Mouse (Mus musculus) thymus, adult 2 months (tissue): ENCODE results near the gene Saxo2. TPM values are rescaled to one million over a fixed set of nuclear protein-coding genes. Genes with fewer than 3 reads are reported as not detected.

Experiments used
- DNase-seq: peaks from one replicate; pipeline ENCODE4 v3.0.0; 2021
- H3K27ac ChIP-seq: fragments of 200-500 bp; 2 replicates; pipeline ENCODE4 v1.5.1; 2012; ENCODE audit warnings: low read length, control low read depth; ENCODE audit not compliant: control insufficient read depth, insufficient read depth
- H3K27me3 ChIP-seq: fragments of 200-500 bp; 2 replicates; pipeline ENCODE4 v1.6.1; 2012; ENCODE audit warnings: mild to moderate bottlenecking, low read length, moderate library complexity, mixed read lengths; ENCODE audit not compliant: control insufficient read depth, insufficient read depth
- H3K36me3 ChIP-seq: fragments of 200-500 bp; 2 replicates; pipeline ENCODE4 v1.6.1; 2012; ENCODE audit warnings: mild to moderate bottlenecking, low read length, moderate library complexity; ENCODE audit not compliant: control insufficient read depth, insufficient read depth
- H3K4me1 ChIP-seq: fragments of 200-500 bp; replicated peaks from 2 replicates; pipeline ENCODE4 v1.6.1; 2012; ENCODE audit warnings: low read length; ENCODE audit not compliant: control insufficient read depth, insufficient read depth
- H3K4me3 ChIP-seq: fragments of 200-500 bp; 2 replicates; pipeline ENCODE4 v1.5.1; 2012; ENCODE audit warnings: mild to moderate bottlenecking, low read length, control low read depth, moderate library complexity; ENCODE audit not compliant: control insufficient read depth, insufficient read depth
- CTCF ChIP-seq: fragments of 200-500 bp; IDR thresholded peaks from 2 replicates; pipeline ENCODE4 v1.5.1; 2012; ENCODE audit warnings: mild to moderate bottlenecking, control low read depth, low read length, moderate library complexity, borderline replicate concordance; ENCODE audit not compliant: control insufficient read depth, poor library complexity, insufficient read depth; ENCODE audit errors: extremely low read depth
- POLR2A ChIP-seq: fragments of 200-500 bp; IDR thresholded peaks from 2 replicates; pipeline ENCODE4 v1.6.1; 2012; ENCODE audit warnings: mild to moderate bottlenecking, low read length, control low read depth, moderate library complexity; ENCODE audit not compliant: control insufficient read depth, poor library complexity, insufficient read depth; ENCODE audit errors: extremely low read depth
- WGBS: fragments of 180-500 bp; shearing (Covaris S2); methylation state at CpG from one replicate; pipeline ENCODE4 v1.1.7; 2018; 5-methylcytosine and 5-hydroxymethylcytosine counted together
- polyA plus RNA-seq: library from polyadenylated mRNA; depleted of rRNA; stranded (reverse); fragments of >200 nt; gene quantifications from 2 replicates; pipeline ENCODE4 v1.2.3, GENCODE M21; 2012; rRNA removed

The Saxo2 gene
- polyA plus RNA-seq, 1 experiment: 1.2 TPM

GRCm38 (mm10) chr7:82605425-82605824 lies 42.9 kb downstream of the Saxo2 start:
- no peak overlapping the region for H3K4me3 ChIP-seq
- H3K27me3 ChIP-seq: no peaks in the 10 kb centered on the region
- no peaks in the 10 kb centered on the region for H3K36me3 ChIP-seq
- no peak overlapping the region for H3K27ac ChIP-seq
- TF ChIP-seq POLR2A (no peak), CTCF (no peak)
- no peaks in the 10 kb centered on the region for H3K4me1 ChIP-seq
- WGBS: 95% methylated on average over 6 of the region's 6 CpGs
- no peak for DNase-seq

- Histone ChIP-seq H3K4me3 (no peak overlapping the region), H3K27me3 (no peaks in the 10 kb centered on the region), H3K36me3 (no peaks in the 10 kb centered on the region), H3K27ac (no peak overlapping the region), H3K4me1 (no peaks in the 10 kb centered on the region)
- TF ChIP-seq CTCF: no peak
- TF ChIP-seq POLR2A: no peak
- DNase-seq: no peak
- 27% methylated on average over 4 of the region's 4 CpGs for WGBS
These were observed 46.3 kb downstream of the Saxo2 start for GRCm38 (mm10) chr7:82602008-82602407.

- 95% methylated on average over 6 of the region's 6 CpGs for WGBS
- H3K36me3 ChIP-seq: no peaks in the 10 kb centered on the region
- no peak overlapping the region for H3K27ac ChIP-seq
- H3K4me3 ChIP-seq: no peak overlapping the region
- TF ChIP-seq POLR2A (no peak), CTCF (no peak)
- no peaks in the 10 kb centered on the region for H3K4me1 ChIP-seq
- H3K27me3 ChIP-seq: no peaks in the 10 kb centered on the region
- no peak for DNase-seq
These were observed 57.4 kb downstream of the Saxo2 start for GRCm38 (mm10) chr7:82590931-82591330.

Other genes starting within 250 kb of the Saxo2 start
- gene Efl1, start 86 bp upstream of the Saxo2 start, polyA plus RNA-seq: 7.1 and 7.9 TPM in 2 replicates
- 75.3 and 77.1 TPM in 2 replicates for gene Mex3b, start 218.8 kb upstream of the Saxo2 start, polyA plus RNA-seq